Mouse (Mus musculus) heart, embryonic 11.5 days (tissue): ENCODE results near the gene Atp6v0a1. TPM values are rescaled to one million over a fixed set of nuclear protein-coding genes. Genes with fewer than 3 reads are reported as not detected.
"Not testable (repeated sequence)": the region's sequence is repeated elsewhere in the genome, so short reads cannot be mapped to it uniquely, and the experiment has no call there.

Experiments
- ATAC-seq: fragments of 200-750 bp; cut with Nextera tagmentation; replicated peaks from 2 replicates; pipeline ENCODE4 v1.8.0; 2017; ENCODE audit warnings: moderate library complexity; ENCODE audit not compliant: insufficient number of reproducible peaks, low FRiP score, low TSS enrichment
- H3K27ac ChIP-seq: fragments of 300-500 bp; sonication (generic); 2 replicates; pipeline ENCODE4 v1.5.1; 2014; ENCODE audit warnings: mild to moderate bottlenecking, low read depth, low read length
- H3K27me3 ChIP-seq: fragments of 300-500 bp; sonication (generic); 2 replicates; pipeline ENCODE4 v1.6.1; 2014; ENCODE audit warnings: mild to moderate bottlenecking, low read length, mixed read lengths; ENCODE audit not compliant: control insufficient read depth, insufficient read depth
- H3K36me3 ChIP-seq: fragments of 300-500 bp; sonication (generic); 2 replicates; pipeline ENCODE4 v1.6.1; 2014; ENCODE audit warnings: mild to moderate bottlenecking, low read length, moderate library complexity, mixed read lengths; ENCODE audit not compliant: control insufficient read depth, insufficient read depth
- H3K4me1 ChIP-seq: fragments of 300-500 bp; sonication (generic); 2 replicates; pipeline ENCODE4 v1.6.1; 2014; ENCODE audit warnings: low read length; ENCODE audit not compliant: control insufficient read depth, insufficient read depth
- H3K4me2 ChIP-seq: fragments of 300-500 bp; sonication (generic); 2 replicates; pipeline ENCODE4 v1.6.1; 2014; ENCODE audit warnings: mild to moderate bottlenecking, moderate library complexity
- H3K4me3 ChIP-seq: fragments of 300-500 bp; sonication (generic); 2 replicates; pipeline ENCODE4 v1.5.1; 2014; ENCODE audit warnings: low read depth, low read length
- H3K9ac ChIP-seq: fragments of 300-500 bp; sonication (generic); 2 replicates; pipeline ENCODE4 v1.6.1; 2014; ENCODE audit warnings: mild to moderate bottlenecking, low read depth, low read length, moderate library complexity
- H3K9me3 ChIP-seq: fragments of 300-500 bp; sonication (generic); replicated peaks from 2 replicates; pipeline ENCODE4 v1.6.1; 2016; ENCODE audit warnings: low read length; ENCODE audit not compliant: control insufficient read depth
- WGBS: fragments of 180-500 bp; shearing (Covaris S2); extraction: QIAGEN DNeasy Blood & Tissue Kit; methylation state at CpG from one replicate; pipeline ENCODE4 v1.1.7; 2014; ENCODE audit not compliant: insufficient replicate concordance; 5-methylcytosine and 5-hydroxymethylcytosine counted together
- polyA plus RNA-seq: library from polyadenylated mRNA; unstranded; fragments of >200 nt; fragmentation: Nextera tagmentation; extraction: Ambion mirVana; gene quantifications from 2 replicates; pipeline ENCODE4 v1.2.1, GENCODE M21; 2014

The Atp6v0a1 gene
- polyA plus RNA-seq, 1 experiment from 2014 or later = 57.1 TPM

GRCm38 (mm10) chr11:100998836-100999235, 10.4 kb upstream of the Atp6v0a1 start:
- Histone ChIP-seq H3K9me3 (no peaks in the 10 kb centered on the region), H3K4me2 (no peak overlapping the region), H3K27me3 (no peaks in the 10 kb centered on the region), H3K27ac (no peak overlapping the region), H3K4me3 (no peak overlapping the region), H3K9ac (no peak overlapping the region), H3K36me3 (no peaks in the 10 kb centered on the region), H3K4me1 (0 out of 2 replicates have a peak, but pooled peaks cover 2% of the 10 kb centered on the region)
- WGBS = 80% methylated on average over 2 of the region's 2 CpGs
- no peak for ATAC-seq

- ATAC-seq = no peak
- 0 out of 2 replicates have a peak, but pooled peaks cover 2% of the 10 kb centered on the region for H3K4me1 ChIP-seq
Measured at GRCm38 (mm10) chr11:100999254-100999653, 10.0 kb upstream of the Atp6v0a1 start.

GRCm38 (mm10) chr11:101001875-101002552, 7.2 kb upstream of the Atp6v0a1 start:
- not testable (repeated sequence) for H3K4me1 ChIP-seq, H3K27ac ChIP-seq, H3K9ac ChIP-seq, H3K36me3 ChIP-seq, H3K9me3 ChIP-seq, ATAC-seq, H3K27me3 ChIP-seq, H3K4me2 ChIP-seq, H3K4me3 ChIP-seq
- WGBS = 77% methylated on average over 4 of the region's 6 CpGs

More at GRCm38 (mm10) chr11:100999254-100999653, 10.0 kb upstream of the Atp6v0a1 start:
- Histone ChIP-seq H3K4me2 (no peak overlapping the region), H3K9ac (no peak overlapping the region), H3K27ac (no peak overlapping the region), H3K27me3 (no peaks in the 10 kb centered on the region), H3K36me3 (no peaks in the 10 kb centered on the region), H3K9me3 (no peaks in the 10 kb centered on the region), H3K4me3 (no peak overlapping the region)
- 49% methylated on average over 3 of the region's 3 CpGs for WGBS

DNA sequence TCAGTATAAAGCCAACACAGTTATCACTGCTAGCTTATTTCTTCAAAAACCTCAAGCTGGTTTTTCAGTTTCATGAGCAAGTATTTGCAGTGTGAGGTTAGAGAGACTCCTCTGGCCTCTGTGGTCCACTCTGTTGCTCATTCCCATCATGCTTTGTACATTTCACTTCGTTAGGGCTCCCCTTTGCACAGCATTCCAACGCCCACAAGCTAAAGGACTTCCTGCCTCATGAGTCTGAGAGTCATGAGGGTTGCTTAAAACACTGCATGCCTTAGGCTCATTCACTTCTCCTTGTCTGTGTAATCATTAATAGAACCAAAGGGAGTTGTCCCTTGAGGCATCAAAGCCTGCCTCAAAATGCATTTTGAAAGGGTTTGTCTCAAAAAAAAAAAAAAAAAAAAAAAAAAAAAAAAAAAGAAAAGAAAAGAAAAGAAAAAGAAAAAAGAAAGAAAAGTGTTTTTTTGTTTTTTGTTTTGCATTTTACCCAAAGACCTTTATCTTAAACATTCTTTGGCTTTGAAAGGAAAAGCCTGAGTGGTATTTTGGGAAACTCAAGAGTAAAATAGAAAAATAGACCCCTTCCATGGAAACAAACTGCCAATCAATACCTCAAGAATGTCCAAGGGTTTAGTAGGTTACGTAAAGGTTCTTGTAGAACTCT, 6.1 kb upstream of the Atp6v0a1 start:
- Histone ChIP-seq H3K4me3 (no peak overlapping the region), H3K9ac (no peak overlapping the region), H3K27ac (no peak overlapping the region), H3K27me3 (no peaks in the 10 kb centered on the region), H3K36me3 (no peaks in the 10 kb centered on the region), H3K4me2 (no peak overlapping the region), H3K9me3 (no peaks in the 10 kb centered on the region), H3K4me1 (0 out of 2 replicates have a peak, but pooled peaks cover 2% of the 10 kb centered on the region)
- 36% methylated on average over 3 of the region's 3 CpGs for WGBS
- ATAC-seq = no peak

- no peak for ATAC-seq
- peak overlapping the region; percentile 79 for H3K4me3 ChIP-seq
- H3K27me3 ChIP-seq = no peaks in the 10 kb centered on the region
- no peaks in the 10 kb centered on the region for H3K36me3 ChIP-seq
- peaks cover 15% of the 10 kb centered on the region; the same call in 1 of the 2 replicates for H3K4me1 ChIP-seq
- H3K27ac ChIP-seq = peak overlapping the region; percentile 86
- H3K4me2 ChIP-seq = peak overlapping the region; percentile 86
- WGBS = 43% methylated on average over 14 of the region's 14 CpGs
- H3K9ac ChIP-seq = peak overlapping the region; percentile 86; the same call in 1 of the 2 replicates
- no peaks in the 10 kb centered on the region for H3K9me3 ChIP-seq
Measured at GRCm38 (mm10) chr11:101008206-101009045, 826 bp upstream of the Atp6v0a1 start.

GRCm38 (mm10) chr11:101009888-101010784, 884 bp downstream of the Atp6v0a1 start:
- WGBS = 4% methylated on average over 29 of the region's 29 CpGs
- H3K4me3 ChIP-seq = peak overlapping the region; percentile 79
- no peaks in the 10 kb centered on the region for H3K9me3 ChIP-seq
- H3K4me2 ChIP-seq = peak overlapping the region; percentile 86
- H3K36me3 ChIP-seq = peaks cover 9% of the 10 kb centered on the region
- no peak for ATAC-seq
- no peaks in the 10 kb centered on the region for H3K27me3 ChIP-seq
- H3K27ac ChIP-seq = peak overlapping the region; percentile 86
- H3K9ac ChIP-seq = peak overlapping the region; percentile 86
- H3K4me1 ChIP-seq = peaks cover 15% of the 10 kb centered on the region; the same call in 1 of the 2 replicates

GRCm38 (mm10) chr11:101011641-101012040, 2.4 kb downstream of the Atp6v0a1 start:
- Histone ChIP-seq H3K27me3 (no peaks in the 10 kb centered on the region), H3K9ac (no peak overlapping the region), H3K4me3 (no peak overlapping the region), H3K27ac (no peak overlapping the region), H3K4me1 (peaks cover 15% of the 10 kb centered on the region; the same call in 1 of the 2 replicates), H3K4me2 (peak overlapping the region; percentile 86), H3K36me3 (peaks cover 9% of the 10 kb centered on the region), H3K9me3 (no peaks in the 10 kb centered on the region)
- ATAC-seq = no peak
- 73% methylated on average over 6 of the region's 6 CpGs for WGBS
